Mouse (Mus musculus): Measurements from ENCODE around the gene Dtx3l. TPM values are rescaled to one million over a fixed set of nuclear protein-coding genes. Genes with fewer than 3 reads are reported as not detected.
"Not testable (repeated sequence)": the region's sequence is repeated elsewhere in the genome, so short reads cannot be mapped to it uniquely, and the experiment has no call there.

Gene Dtx3l
- polyA plus RNA-seq, 1 experiment from 2014 or later = 5.1 TPM

DNA sequence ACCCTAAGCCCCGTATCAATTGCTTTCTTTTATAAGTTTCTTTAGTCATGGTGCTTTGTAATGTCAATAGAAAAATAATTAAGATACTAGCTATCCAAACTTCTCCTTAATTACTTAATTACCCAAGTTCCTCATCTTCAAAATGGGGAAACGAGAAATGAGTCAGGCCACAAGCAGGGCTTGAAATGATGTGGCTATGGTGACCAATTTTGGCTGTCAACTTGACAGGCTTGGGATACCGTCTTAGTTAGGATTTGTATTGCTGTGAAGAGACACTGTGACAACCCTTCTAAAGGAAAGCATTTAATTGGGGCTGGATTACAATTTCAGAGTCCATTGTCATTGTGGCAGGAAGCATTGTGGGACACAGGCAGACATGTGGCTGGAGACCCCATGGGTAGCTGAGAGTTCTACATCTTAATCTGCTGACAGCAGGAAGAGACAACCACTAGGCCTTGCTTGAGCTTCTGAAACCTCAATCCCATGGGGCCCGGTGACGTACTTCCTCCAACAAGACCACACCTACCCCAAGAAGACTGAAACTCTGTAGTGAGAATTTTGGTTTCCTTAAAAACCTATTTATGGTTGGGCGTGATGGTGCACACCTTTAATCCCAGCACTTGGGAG is 35.8 kb downstream of the Dtx3l start:
- no peak for DNase-seq (ENCODE audit: extremely low spot score, low spot score)
- Histone ChIP-seq H3K36me3 (replicated peaks) (no peaks in the 10 kb centered on the region), H3K27ac (no peak overlapping the region), H3K27me3 (ENCODE audit: poor library complexity, severe bottlenecking) (no peaks in the 10 kb centered on the region), H3K9me3 (no peaks in the 10 kb centered on the region), H3K4me3 (no peak overlapping the region), H3K4me1 (no peaks in the 10 kb centered on the region)
- WGBS = 91% methylated on average over 6 of the region's 6 CpGs

DNA sequence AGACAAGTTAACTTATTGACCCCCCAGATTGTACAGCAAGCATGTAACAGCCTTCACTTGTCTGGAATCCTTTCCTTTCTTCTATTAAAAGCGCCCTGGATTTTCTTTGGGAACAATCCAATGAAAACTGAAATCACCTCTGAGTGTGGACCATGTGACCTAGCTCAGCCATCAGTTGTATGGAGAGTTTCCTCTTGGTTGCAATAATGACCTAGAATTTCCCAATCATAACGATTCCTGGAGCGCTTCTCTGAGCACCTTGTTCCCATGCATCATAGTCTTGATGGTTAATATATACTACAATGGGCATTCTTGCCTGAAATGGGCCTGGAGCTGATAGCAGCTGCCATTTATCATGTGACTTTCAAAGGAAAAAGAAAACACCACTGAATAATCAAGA is 38.4 kb downstream of the Dtx3l start:
- Histone ChIP-seq H3K36me3 (replicated peaks) (no peaks in the 10 kb centered on the region), H3K4me3 (no peak overlapping the region), H3K9me3 (0 out of 2 replicates have a peak, but pooled peaks cover 3% of the 10 kb centered on the region), H3K27ac (no peak overlapping the region), H3K27me3 (ENCODE audit: poor library complexity, severe bottlenecking) (no peaks in the 10 kb centered on the region), H3K4me1 (no peaks in the 10 kb centered on the region)
- WGBS = 96% methylated on average over 3 of the region's 3 CpGs
- DNase-seq (ENCODE audit: extremely low spot score, low spot score) = no peak

DNA sequence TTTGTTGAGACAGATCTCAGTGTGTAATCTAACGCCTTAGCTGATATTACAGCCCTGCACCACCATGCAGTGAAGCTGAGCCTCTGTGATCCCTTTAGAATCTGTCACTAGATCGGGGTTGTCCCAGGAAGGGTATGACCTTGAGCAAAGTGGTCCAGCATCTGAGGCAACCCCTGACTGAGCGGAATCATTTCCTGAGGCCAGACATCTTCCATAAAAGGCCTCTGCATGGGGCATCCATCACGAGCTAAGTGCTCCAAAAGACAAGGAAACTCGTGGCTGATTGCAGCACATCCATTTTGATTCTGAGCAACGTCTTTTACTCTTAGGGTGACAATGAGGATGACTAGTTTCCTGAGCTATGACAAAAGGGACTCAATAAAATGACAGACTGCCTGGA is 44.0 kb downstream of the Dtx3l start:
- Histone ChIP-seq H3K4me1 (no peaks in the 10 kb centered on the region), H3K9me3 (0 out of 2 replicates have a peak, but pooled peaks cover 3% of the 10 kb centered on the region), H3K36me3 (replicated peaks) (no peaks in the 10 kb centered on the region), H3K27ac (no peak overlapping the region), H3K27me3 (ENCODE audit: poor library complexity, severe bottlenecking) (no peaks in the 10 kb centered on the region), H3K4me3 (no peak overlapping the region)
- whole genome bisulfite sequencing = 85% methylated on average over 6 of the region's 6 CpGs
- DNase-seq (ENCODE audit: extremely low spot score, low spot score) = no peak

DNA sequence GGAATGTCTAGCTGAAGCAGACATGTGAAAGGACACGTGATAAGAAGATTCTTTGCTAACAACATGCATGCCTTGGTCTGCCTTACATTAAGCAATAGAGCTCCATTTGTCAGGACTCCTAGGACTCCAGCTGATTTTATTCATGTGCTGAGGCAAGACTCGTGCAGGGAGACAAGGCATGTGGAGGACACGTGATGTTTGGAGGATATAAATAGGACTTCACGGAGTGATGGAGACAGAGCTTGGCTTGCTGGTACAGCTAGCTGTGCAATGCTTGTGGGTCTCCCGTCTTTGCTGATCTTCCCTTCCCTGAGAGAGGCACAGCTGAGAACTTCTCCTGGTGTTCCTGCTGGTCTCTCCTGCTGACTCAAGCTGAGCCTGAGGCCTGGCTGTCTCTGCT is 47.3 kb downstream of the Dtx3l start:
- not testable (repeated sequence) for H3K36me3 ChIP-seq (replicated peaks); H3K4me3 ChIP-seq
- WGBS = 87% methylated on average over 5 of the region's 5 CpGs

DNA sequence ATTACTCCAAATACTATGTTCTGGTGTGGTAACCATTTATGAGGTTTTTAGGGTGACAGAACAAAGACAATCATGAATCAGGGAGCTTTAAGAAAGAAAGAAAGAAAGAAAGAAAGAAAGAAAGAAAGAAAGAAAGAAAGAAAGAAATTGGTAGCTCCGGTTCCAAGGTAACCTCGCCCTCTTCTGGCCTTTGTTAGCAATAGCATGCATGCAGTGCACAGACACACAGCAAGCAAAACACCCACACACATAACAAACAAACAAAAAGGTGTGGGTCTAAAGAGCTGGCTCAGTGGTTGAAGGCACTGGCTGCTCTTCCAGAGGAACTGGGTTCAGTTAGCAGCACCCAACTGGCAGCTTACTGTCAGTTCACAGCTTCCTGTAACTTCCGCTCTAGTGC is 48.3 kb downstream of the Dtx3l start:
- Histone ChIP-seq H3K27ac (no peak overlapping the region), H3K4me3 (no peak overlapping the region)
- 80% methylated on average over 3 of the region's 3 CpGs for WGBS

More for the DNA sequence above, 47.3 kb downstream of the Dtx3l start:
- not testable (repeated sequence) for DNase-seq (ENCODE audit: extremely low spot score, low spot score); H3K27me3 ChIP-seq (ENCODE audit: poor library complexity, severe bottlenecking); H3K9me3 ChIP-seq; H3K4me1 ChIP-seq; H3K27ac ChIP-seq

DNA sequence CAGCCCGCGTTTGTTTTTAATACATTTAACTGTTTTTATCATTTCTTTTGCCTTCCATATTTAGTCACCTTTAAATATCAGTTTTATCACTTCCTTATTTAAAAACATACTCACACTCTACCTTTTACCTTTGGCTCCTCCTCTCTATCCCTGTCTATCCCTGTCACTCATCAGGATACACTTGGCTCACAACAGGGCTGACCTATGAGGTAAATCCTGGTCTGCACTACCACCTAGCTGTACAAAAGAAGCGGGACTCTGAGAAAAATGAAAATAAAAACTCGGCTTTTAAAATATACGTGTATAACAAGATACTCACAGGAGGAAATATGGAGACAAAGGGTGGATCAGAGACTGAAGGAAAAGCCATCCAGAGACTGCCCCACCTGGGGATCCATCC is 50.0 kb downstream of the Dtx3l start:
- H3K27ac ChIP-seq = no peak overlapping the region
- DNase-seq (ENCODE audit: extremely low spot score, low spot score) = no peak
- no peaks in the 10 kb centered on the region for H3K9me3 ChIP-seq
- H3K27me3 ChIP-seq (ENCODE audit: poor library complexity, severe bottlenecking) = no peaks in the 10 kb centered on the region
- no peak overlapping the region for H3K4me3 ChIP-seq
- no peaks in the 10 kb centered on the region for H3K36me3 ChIP-seq (replicated peaks)
- H3K4me1 ChIP-seq = no peaks in the 10 kb centered on the region
- 95% methylated on average over 5 of the region's 5 CpGs for WGBS

More for the DNA sequence above, 48.3 kb downstream of the Dtx3l start:
- no peaks in the 10 kb centered on the region for H3K9me3 ChIP-seq
- H3K4me1 ChIP-seq = no peaks in the 10 kb centered on the region
- no peak for DNase-seq (ENCODE audit: extremely low spot score, low spot score)
- no peaks in the 10 kb centered on the region for H3K27me3 ChIP-seq (ENCODE audit: poor library complexity, severe bottlenecking)
- no peaks in the 10 kb centered on the region for H3K36me3 ChIP-seq (replicated peaks)

DNA sequence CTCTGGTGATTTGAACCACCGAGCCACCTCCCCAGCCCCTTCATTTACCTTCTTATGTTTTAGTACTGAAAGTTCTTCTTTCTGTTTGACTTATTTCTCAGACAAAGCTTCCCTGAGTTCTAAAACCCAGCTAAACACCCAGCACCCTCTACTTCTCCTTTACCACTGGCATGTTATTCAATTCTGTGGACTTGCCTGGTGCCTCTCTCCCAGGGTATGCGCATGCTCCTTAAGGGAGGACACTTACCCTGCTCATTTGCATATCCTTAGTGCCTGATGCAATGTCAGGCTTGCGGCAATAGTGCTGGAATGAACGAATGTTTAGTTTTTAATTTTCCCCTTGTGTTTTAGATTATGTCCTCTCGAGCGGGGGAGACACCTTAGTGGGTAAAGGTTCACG is 50.8 kb downstream of the Dtx3l start:
- H3K27me3 ChIP-seq (ENCODE audit: poor library complexity, severe bottlenecking) = no peaks in the 10 kb centered on the region
- 88% methylated on average over 7 of the region's 7 CpGs for WGBS
- no peak overlapping the region for H3K27ac ChIP-seq
- H3K4me3 ChIP-seq = no peak overlapping the region
- H3K9me3 ChIP-seq = no peaks in the 10 kb centered on the region
- no peaks in the 10 kb centered on the region for H3K36me3 ChIP-seq (replicated peaks)
- no peak for DNase-seq (ENCODE audit: extremely low spot score, low spot score)
- no peaks in the 10 kb centered on the region for H3K4me1 ChIP-seq

Other genes starting within 250 kb of the Dtx3l start
- gene Dirc2, start 169.8 kb downstream of the Dtx3l start, polyA plus RNA-seq (2016; fragmentation: Nextera tagmentation; extraction: Ambion mirVana) = 9.3 and 10.4 TPM in 2 replicates
- 28.7 and 29.9 TPM in 2 replicates for gene Hspbap1, start 168.8 kb downstream of the Dtx3l start, polyA plus RNA-seq (2016; fragmentation: Nextera tagmentation; extraction: Ambion mirVana)
- gene Parp14, start 67.6 kb downstream of the Dtx3l start, polyA plus RNA-seq (2016; fragmentation: Nextera tagmentation; extraction: Ambion mirVana) = 0.11 and 0.17 TPM in 2 replicates
- gene Parp9, start 681 bp downstream of the Dtx3l start, polyA plus RNA-seq (2016; fragmentation: Nextera tagmentation; extraction: Ambion mirVana) = 3.3 and 3.7 TPM in 2 replicates
- gene Kpna1, start 39.6 kb upstream of the Dtx3l start, polyA plus RNA-seq (2016; fragmentation: Nextera tagmentation; extraction: Ambion mirVana) = 79.0 and 84.2 TPM in 2 replicates
- gene Wdr5b, start 102.0 kb upstream of the Dtx3l start, polyA plus RNA-seq (2016; fragmentation: Nextera tagmentation; extraction: Ambion mirVana) = 7.1 and 7.9 TPM in 2 replicates
- gene Fam162a, start 132.4 kb upstream of the Dtx3l start, polyA plus RNA-seq (2016; fragmentation: Nextera tagmentation; extraction: Ambion mirVana) = 369 and 410 TPM in 2 replicates
- gene Ccdc58, start 132.5 kb upstream of the Dtx3l start, polyA plus RNA-seq (2016; fragmentation: Nextera tagmentation; extraction: Ambion mirVana) = 103 and 105 TPM in 2 replicates
- gene Csta1, start 192.1 kb upstream of the Dtx3l start, polyA plus RNA-seq (2016; fragmentation: Nextera tagmentation; extraction: Ambion mirVana) = 0.14 and 0.26 TPM in 2 replicates
- gene Stfa2l1, start 217.7 kb upstream of the Dtx3l start, polyA plus RNA-seq (2016; fragmentation: Nextera tagmentation; extraction: Ambion mirVana) = not detected in 2 replicates
- gene Gm5483, start 245.1 kb upstream of the Dtx3l start, polyA plus RNA-seq (2016; fragmentation: Nextera tagmentation; extraction: Ambion mirVana) = not detected in 2 replicates

Data from forebrain, embryonic 10.5 days (tissue).